Mouse (Mus musculus): ENCODE results near the gene Rrbp1. TPM values are rescaled to one million over a fixed set of nuclear protein-coding genes. Genes with fewer than 3 reads are reported as not detected.

The Rrbp1 gene
- polyA plus RNA-seq, 1 experiment from 2014 or later = 34.8 TPM

DNA sequence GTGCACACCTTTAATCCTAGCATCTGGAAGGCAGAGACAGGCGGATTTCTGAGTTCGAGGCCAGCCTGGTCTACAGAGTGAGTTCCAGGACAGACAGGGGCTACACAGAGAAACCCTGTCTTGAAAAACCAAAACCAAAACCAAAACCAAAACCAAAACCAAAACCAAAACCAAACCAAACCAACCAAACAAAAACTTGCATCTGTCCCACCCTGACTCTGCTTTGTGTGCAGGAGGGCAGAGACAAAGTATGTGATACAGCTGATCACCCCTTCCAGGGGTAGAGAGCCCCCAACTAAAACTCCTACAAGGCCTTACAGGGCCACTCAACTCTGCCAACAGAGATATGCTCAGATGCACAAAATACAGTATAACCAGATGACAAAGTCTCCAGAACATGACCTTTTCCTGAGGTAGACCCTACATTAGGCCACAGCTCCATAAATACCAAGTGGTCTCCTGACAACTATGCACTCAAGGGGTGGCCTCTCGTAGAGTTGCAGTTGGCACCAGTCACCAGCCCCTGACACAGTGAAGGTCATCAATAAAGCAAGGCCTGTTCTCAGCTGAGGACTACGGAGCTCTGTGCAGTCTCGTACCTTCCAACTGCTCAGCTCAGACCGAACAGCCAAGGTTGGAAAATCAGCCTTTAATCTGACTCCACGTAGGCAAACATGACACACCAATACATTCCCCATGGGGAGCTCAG lies 18.9 kb downstream of the Rrbp1 start:
- WGBS = 93% methylated on average over 7 of the region's 7 CpGs
- no peak overlapping the region for H3K4me3 ChIP-seq (replicated peaks; ENCODE audit: low read length)
- ATAC-seq (ENCODE audit: low FRiP score) = no peak
- no peaks in the 10 kb centered on the region for H3K9me3 ChIP-seq (ENCODE audit: control insufficient read depth, low read length)
- no peak overlapping the region for H3K27ac ChIP-seq
- H3K4me1 ChIP-seq (replicated peaks; ENCODE audit: control insufficient read depth, insufficient read depth, low read length) = no peaks in the 10 kb centered on the region
- no peak for DNase-seq (ENCODE audit: low spot score)
- no peaks in the 10 kb centered on the region; the same call in 1 of the 2 replicates for H3K36me3 ChIP-seq (replicated peaks; ENCODE audit: control insufficient read depth, insufficient read depth)
- no peak overlapping the region for H3K4me2 ChIP-seq (replicated peaks)
- no peaks in the 10 kb centered on the region for H3K27me3 ChIP-seq (ENCODE audit: control insufficient read depth, insufficient read depth, low read length)
- no peak overlapping the region for H3K9ac ChIP-seq

DNA sequence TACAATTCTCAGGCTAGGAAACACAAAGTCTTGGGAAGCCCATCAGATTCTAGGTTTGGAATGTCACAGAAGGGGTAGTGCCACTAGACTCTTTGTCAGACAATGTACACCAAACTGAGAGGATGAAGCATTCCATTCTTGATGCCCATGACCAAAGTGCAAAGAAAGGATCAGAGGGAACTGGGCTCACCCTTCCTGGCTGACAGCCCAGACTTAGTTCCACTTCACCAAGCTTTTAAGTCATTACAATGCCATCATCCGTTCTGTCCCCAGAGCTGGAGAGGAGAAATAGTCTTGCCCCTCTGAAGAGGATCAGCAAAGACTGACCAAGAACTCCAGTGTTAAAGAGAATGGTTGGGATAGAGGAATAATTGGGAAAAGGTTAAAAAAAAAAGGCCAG lies 20.1 kb downstream of the Rrbp1 start:
- Histone ChIP-seq H3K36me3 (replicated peaks; ENCODE audit: control insufficient read depth, insufficient read depth) (no peaks in the 10 kb centered on the region; the same call in 1 of the 2 replicates), H3K27ac (no peak overlapping the region), H3K27me3 (ENCODE audit: control insufficient read depth, insufficient read depth, low read length) (no peaks in the 10 kb centered on the region), H3K9me3 (ENCODE audit: control insufficient read depth, low read length) (no peaks in the 10 kb centered on the region), H3K9ac (no peak overlapping the region), H3K4me2 (replicated peaks) (no peak overlapping the region), H3K4me1 (replicated peaks; ENCODE audit: control insufficient read depth, insufficient read depth, low read length) (no peaks in the 10 kb centered on the region), H3K4me3 (replicated peaks; ENCODE audit: low read length) (no peak overlapping the region)
- peak; percentile 34; the same call in 1 of the 2 replicates for ATAC-seq (ENCODE audit: low FRiP score)
- WGBS = 9% methylated on average over 1 of the region's 1 CpGs
- DNase-seq (ENCODE audit: low spot score) = no peak

DNA sequence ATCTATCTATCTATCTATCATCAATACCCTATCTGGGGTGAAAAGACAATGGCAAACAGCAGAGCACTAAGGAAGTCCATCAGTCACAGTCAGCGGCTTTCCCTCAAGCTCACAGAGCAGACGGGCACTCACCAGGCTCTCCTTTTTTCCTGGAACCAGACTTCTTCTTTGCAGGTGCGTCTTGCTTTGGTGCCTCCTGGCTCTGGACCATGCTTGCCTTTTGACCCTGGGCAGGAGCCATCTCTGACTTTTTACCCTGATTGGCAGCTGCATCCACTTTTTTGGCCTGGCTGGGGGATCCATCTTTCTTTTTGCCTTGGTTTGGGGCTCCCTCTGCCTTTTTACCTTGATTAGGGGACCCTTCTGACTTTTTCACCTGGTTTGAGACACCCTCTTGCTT lies 23.0 kb downstream of the Rrbp1 start:
- no peak for DNase-seq (ENCODE audit: low spot score)
- Histone ChIP-seq H3K9ac (no peak overlapping the region), H3K9me3 (ENCODE audit: control insufficient read depth, low read length) (no peaks in the 10 kb centered on the region), H3K36me3 (replicated peaks; ENCODE audit: control insufficient read depth, insufficient read depth) (no peaks in the 10 kb centered on the region; the same call in none of the 2 replicates), H3K4me3 (replicated peaks; ENCODE audit: low read length) (no peak overlapping the region), H3K4me2 (replicated peaks) (no peak overlapping the region), H3K4me1 (replicated peaks; ENCODE audit: control insufficient read depth, insufficient read depth, low read length) (no peaks in the 10 kb centered on the region), H3K27me3 (ENCODE audit: control insufficient read depth, insufficient read depth, low read length) (no peaks in the 10 kb centered on the region), H3K27ac (no peak overlapping the region)
- no peak for ATAC-seq (ENCODE audit: low FRiP score)
- WGBS = 81% methylated on average over 3 of the region's 3 CpGs

DNA sequence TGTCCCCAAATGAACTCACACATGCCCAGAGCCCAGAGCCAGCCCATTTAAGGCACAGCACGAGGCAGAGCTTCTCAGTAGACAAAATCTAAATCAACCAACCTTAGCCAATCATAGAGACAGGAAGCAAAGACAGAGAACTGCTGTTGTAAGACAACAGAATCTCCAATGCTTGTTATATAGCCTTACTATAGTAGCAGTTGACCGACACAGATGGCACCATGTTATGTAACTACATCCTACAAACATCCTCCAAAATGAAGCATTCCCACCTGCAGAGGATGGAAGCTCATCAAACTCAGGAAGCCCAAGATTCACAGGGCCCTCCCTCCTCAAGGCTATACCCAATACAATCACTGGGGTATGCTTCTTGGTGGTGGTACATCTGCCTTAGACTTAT lies 23.6 kb downstream of the Rrbp1 start:
- WGBS = 86% methylated on average over 2 of the region's 2 CpGs
- H3K27me3 ChIP-seq (ENCODE audit: control insufficient read depth, insufficient read depth, low read length) = no peaks in the 10 kb centered on the region
- no peak overlapping the region for H3K4me2 ChIP-seq (replicated peaks)
- H3K9ac ChIP-seq = no peak overlapping the region
- H3K36me3 ChIP-seq (replicated peaks; ENCODE audit: control insufficient read depth, insufficient read depth) = no peaks in the 10 kb centered on the region; the same call in none of the 2 replicates
- H3K4me1 ChIP-seq (replicated peaks; ENCODE audit: control insufficient read depth, insufficient read depth, low read length) = no peaks in the 10 kb centered on the region
- DNase-seq (ENCODE audit: low spot score) (no peak), ATAC-seq (ENCODE audit: low FRiP score) (no peak)
- no peaks in the 10 kb centered on the region for H3K9me3 ChIP-seq (ENCODE audit: control insufficient read depth, low read length)
- H3K4me3 ChIP-seq (replicated peaks; ENCODE audit: low read length) = no peak overlapping the region
- no peak overlapping the region for H3K27ac ChIP-seq

DNA sequence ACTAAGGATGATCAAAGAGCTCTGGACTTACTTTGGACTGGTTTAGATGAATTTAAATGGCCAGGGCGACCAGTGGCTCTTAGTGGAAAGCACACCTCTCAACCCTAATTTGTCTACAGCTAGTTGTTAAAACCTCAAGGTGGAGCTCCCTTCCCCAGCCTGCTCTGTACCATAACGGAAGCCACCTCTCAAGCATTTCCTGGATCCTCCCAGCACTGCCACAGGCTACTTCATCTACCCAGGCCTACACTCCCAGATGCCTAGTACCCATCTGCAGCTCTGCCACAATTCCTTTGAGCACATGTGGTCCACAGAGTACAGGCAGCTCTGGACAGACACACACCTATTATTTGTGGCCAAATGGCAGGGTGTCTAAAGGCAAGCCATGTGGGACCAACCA lies 27.6 kb downstream of the Rrbp1 start:
- DNase-seq (ENCODE audit: low spot score) = no peak
- Histone ChIP-seq H3K27me3 (ENCODE audit: control insufficient read depth, insufficient read depth, low read length) (no peaks in the 10 kb centered on the region), H3K4me2 (replicated peaks) (no peak overlapping the region), H3K4me1 (replicated peaks; ENCODE audit: control insufficient read depth, insufficient read depth, low read length) (no peaks in the 10 kb centered on the region), H3K27ac (no peak overlapping the region), H3K4me3 (replicated peaks; ENCODE audit: low read length) (no peak overlapping the region), H3K9ac (no peak overlapping the region), H3K9me3 (ENCODE audit: control insufficient read depth, low read length) (no peaks in the 10 kb centered on the region), H3K36me3 (replicated peaks; ENCODE audit: control insufficient read depth, insufficient read depth) (no peaks in the 10 kb centered on the region; the same call in none of the 2 replicates)
- ATAC-seq (ENCODE audit: low FRiP score) = no peak
- 75% methylated on average over 2 of the region's 2 CpGs for WGBS

DNA sequence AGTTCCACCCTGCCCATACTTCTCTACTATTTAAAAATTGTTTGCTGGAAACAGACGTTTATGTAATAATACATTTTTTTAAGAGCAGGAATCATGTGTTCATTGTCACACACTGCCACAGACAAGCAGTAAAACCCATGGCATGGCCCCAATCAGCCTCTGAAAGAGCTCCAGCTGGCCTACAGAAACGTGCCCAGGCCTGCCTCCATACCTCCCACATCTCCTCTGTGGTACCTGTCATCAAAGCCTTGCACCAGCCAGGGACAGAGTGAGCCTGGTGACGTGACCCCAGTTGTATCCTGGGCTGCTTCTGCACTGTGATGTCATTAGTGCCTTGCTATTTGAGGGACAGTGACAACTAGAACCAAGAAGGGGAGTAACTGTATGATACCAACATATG lies 28.2 kb downstream of the Rrbp1 start:
- Histone ChIP-seq H3K36me3 (replicated peaks; ENCODE audit: control insufficient read depth, insufficient read depth) (no peaks in the 10 kb centered on the region; the same call in none of the 2 replicates), H3K27me3 (ENCODE audit: control insufficient read depth, insufficient read depth, low read length) (no peaks in the 10 kb centered on the region), H3K27ac (no peak overlapping the region), H3K4me1 (replicated peaks; ENCODE audit: control insufficient read depth, insufficient read depth, low read length) (no peaks in the 10 kb centered on the region), H3K4me2 (replicated peaks) (no peak overlapping the region), H3K9ac (no peak overlapping the region), H3K9me3 (ENCODE audit: control insufficient read depth, low read length) (no peaks in the 10 kb centered on the region), H3K4me3 (replicated peaks; ENCODE audit: low read length) (no peak overlapping the region)
- ATAC-seq (ENCODE audit: low FRiP score) = no peak
- WGBS = 51% methylated on average over 3 of the region's 3 CpGs
- no peak for DNase-seq (ENCODE audit: low spot score)

DNA sequence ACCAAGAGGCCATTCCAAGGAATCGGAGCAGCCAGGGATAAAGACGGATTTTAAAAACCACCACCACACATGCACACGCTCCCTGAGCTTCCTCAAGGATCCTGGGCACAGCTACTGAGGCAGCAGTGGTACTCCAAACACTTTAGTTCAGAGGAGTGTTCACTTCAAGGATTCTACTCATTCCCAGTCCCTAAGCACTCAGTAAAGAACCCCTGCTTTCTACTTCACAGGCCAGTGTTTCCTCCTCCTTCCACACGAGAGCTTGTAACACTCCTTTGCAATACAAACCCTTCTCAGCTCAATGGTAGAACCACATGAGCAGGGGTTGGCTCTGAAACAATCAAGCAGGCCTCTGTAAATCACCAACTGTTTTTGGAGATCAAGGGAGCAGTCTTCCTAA lies 28.9 kb downstream of the Rrbp1 start:
- H3K27ac ChIP-seq = no peak overlapping the region
- ATAC-seq (ENCODE audit: low FRiP score) (no peak), DNase-seq (ENCODE audit: low spot score) (no peak)
- no peak overlapping the region for H3K4me2 ChIP-seq (replicated peaks)
- no peaks in the 10 kb centered on the region for H3K27me3 ChIP-seq (ENCODE audit: control insufficient read depth, insufficient read depth, low read length)
- no peaks in the 10 kb centered on the region for H3K4me1 ChIP-seq (replicated peaks; ENCODE audit: control insufficient read depth, insufficient read depth, low read length)
- no peaks in the 10 kb centered on the region for H3K9me3 ChIP-seq (ENCODE audit: control insufficient read depth, low read length)
- 85% methylated on average over 4 of the region's 4 CpGs for WGBS
- H3K9ac ChIP-seq = no peak overlapping the region
- no peak overlapping the region for H3K4me3 ChIP-seq (replicated peaks; ENCODE audit: low read length)
- H3K36me3 ChIP-seq (replicated peaks; ENCODE audit: control insufficient read depth, insufficient read depth) = no peaks in the 10 kb centered on the region; the same call in 1 of the 2 replicates

DNA sequence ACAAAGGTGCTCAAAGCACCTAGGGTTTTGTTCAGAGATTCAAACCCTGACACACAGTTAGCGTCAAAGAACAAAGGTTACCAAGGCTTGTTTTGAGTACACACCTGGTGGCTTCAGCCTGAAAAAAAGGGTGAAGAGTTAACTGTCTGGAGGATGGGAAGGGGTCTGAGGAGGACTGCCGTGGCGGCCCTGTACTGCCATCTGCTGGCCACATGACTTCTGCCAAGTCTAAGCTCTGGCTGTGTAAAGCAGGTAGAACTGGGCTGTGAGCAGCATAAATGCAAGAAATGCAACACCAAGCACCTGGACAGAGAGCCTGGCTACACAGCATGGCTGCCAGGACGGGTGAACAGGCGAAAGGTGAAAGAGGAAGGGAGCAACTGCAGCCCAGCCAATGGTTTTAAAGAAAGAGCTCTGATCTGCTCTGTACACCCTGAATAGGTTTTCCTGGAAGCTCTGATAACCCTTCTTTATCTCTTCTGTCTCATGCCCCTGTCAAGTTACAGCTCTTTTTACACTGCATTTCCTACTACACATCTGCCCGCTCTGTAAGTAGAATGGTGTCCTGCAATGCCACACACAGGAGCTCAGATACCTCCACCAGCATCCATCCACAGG lies 30.2 kb downstream of the Rrbp1 start:
- 40% methylated on average over 6 of the region's 6 CpGs for WGBS

DNA sequence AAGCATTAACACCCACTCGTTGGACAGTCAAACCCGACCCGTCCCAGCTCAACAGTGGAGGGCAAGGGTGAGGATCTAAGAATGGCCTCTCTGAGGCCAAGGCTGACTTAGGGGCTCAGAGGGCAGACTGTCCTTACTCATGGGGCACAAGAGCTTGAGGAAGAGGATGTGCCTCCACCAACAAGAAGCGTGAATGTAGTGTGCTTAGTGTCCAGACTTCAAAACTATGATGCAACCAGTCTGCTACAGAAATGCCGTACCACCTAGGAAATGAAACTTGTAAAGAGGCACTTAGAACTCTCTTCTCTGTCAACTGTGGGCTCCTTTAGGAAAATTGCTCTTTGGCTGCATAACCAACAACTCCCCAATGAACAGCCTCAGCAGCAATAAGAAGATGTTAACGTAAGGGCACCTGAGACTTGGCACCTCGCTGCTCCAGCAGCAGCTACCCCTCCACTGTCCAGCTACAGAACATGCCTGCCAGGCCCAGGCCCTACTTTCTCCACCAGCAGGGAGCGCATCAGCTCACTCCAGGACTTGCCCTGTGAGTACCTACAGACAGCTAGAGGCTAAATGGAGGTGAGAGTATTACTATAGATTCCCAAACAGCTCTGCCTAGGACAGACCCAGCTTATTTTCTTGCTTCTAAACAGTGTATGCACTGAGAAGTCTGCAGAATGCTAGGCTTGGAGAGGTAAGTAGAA lies 32.5 kb downstream of the Rrbp1 start:
- no peak for ATAC-seq (ENCODE audit: low FRiP score)
- 91% methylated on average over 8 of the region's 8 CpGs for WGBS

More for the DNA sequence above, 30.2 kb downstream of the Rrbp1 start:
- DNase-seq (ENCODE audit: low spot score) (peak; percentile 90), ATAC-seq (ENCODE audit: low FRiP score) (peak; percentile 91)
- Histone ChIP-seq H3K4me3 (replicated peaks; ENCODE audit: low read length) (no peak overlapping the region), H3K4me1 (replicated peaks; ENCODE audit: control insufficient read depth, insufficient read depth, low read length) (no peaks in the 10 kb centered on the region), H3K36me3 (replicated peaks; ENCODE audit: control insufficient read depth, insufficient read depth) (no peaks in the 10 kb centered on the region; the same call in 1 of the 2 replicates), H3K27ac (no peak overlapping the region), H3K9me3 (ENCODE audit: control insufficient read depth, low read length) (no peaks in the 10 kb centered on the region), H3K9ac (no peak overlapping the region), H3K4me2 (replicated peaks) (no peak overlapping the region), H3K27me3 (ENCODE audit: control insufficient read depth, insufficient read depth, low read length) (no peaks in the 10 kb centered on the region)

More for the DNA sequence above, 32.5 kb downstream of the Rrbp1 start:
- no peak for DNase-seq (ENCODE audit: low spot score)
- Histone ChIP-seq H3K9ac (no peak overlapping the region), H3K27me3 (ENCODE audit: control insufficient read depth, insufficient read depth, low read length) (no peaks in the 10 kb centered on the region), H3K4me3 (replicated peaks; ENCODE audit: low read length) (no peak overlapping the region), H3K27ac (no peak overlapping the region), H3K4me1 (replicated peaks; ENCODE audit: control insufficient read depth, insufficient read depth, low read length) (no peaks in the 10 kb centered on the region), H3K4me2 (replicated peaks) (no peak overlapping the region), H3K36me3 (replicated peaks; ENCODE audit: control insufficient read depth, insufficient read depth) (no peaks in the 10 kb centered on the region; the same call in 1 of the 2 replicates), H3K9me3 (ENCODE audit: control insufficient read depth, low read length) (no peaks in the 10 kb centered on the region)

All from hindbrain, embryonic 14.5 days (tissue).